Mouse (Mus musculus): ENCODE data around the gene Dusp1.

- TF ChIP-seq CTCF (IDR thresholded peaks at IDR 0.05; ENCODE audit: low read depth, low read length) (no peak), POLR2A (IDR thresholded peaks at IDR 0.05; ENCODE audit: borderline replicate concordance, low read depth, low read length) (no peak)
Observed at GRCm38 (mm10) chr17:26533871-26534372, 28.0 kb downstream of the Dusp1 start.

Data from bone marrow macrophage, adult 2 months (primary cell).